Mouse (Mus musculus) kidney, postnatal 4 days (tissue): ENCODE measurements around the gene Nol10.

Source experiments
- DNase-seq, 2 experiments: peaks; one replicate each; pipeline ENCODE4 v3.0.0; 2021; ENCODE audit warnings: mixed read lengths in 2 of 2

The Nol10 gene

DNA sequence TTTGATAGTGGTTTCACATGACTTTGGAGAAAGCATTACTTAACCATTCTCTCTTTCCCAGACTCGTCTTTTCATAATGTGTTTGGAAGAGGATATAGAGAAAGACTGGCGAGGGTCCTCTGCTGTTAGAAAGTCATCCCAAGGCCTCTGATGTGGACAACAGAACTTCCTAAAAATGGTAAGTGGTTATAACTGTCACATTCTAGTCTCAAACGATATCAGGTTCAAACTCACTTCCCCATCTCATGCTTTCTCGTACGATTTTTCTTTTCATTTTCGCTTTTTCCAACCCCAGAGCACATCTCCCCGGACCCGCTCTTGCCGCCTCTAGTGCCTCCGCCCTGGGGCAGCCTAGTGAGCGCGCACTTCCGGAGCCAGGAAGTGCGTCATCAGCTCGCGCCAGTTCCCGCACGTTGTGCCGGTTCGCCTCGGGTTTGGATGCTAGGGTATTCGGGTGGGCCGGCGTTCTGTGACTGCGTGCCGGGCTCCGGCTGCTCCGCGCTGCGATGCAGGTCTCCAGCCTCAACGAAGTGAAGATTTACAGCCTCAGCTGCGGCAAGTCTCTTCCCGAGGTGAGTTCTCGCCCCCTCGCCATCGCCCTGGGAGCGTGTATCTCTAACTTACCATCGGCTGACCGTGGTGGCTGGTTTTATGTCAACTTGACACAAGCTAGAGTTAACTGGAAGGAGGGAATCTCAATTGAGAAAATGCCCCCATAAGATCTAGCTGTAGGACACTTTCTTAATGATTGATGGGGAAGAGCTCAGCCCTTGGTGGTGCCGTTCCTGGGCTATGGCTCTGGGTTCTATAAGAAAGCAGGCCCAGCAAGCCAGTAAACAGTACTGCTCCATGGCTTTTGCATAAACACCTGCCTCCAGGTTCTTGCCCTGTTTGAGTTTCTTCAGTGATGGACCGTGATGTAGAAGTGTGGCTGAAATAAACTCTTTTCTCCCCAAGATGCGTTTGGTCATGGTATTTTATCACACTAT is at the start of gene Nol10:
Gene Nol10, plus strand, starts transcription at position 411 of the 989 bp plus-strand sequence.
- peak; percentile 93 to 95 for DNase-seq

DNA sequence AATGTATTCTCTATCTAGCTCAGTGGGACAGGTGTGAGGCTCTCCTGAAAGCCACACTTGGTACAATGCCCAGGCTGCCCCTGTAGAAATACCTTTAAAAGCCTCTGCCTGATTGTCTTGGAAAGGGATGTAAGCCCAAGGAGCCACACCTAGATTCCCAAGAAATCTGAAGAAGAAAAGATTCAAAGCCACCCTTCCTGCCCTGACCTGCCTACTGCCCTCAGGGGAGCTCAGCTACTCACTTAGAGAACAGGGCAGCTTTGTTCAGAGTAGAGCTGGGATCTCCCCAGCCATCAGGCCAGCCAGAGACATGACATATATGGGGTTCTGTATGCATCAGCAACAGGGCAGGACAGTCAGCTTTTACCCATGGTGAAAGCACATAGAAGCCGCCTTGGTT is 48.4 kb upstream of the Nol10 start:
- no peak for DNase-seq

- no peak for DNase-seq
Measured at GRCm38 (mm10) chr12:17305445-17305844, 42.8 kb upstream of the Nol10 start.

- no peak for DNase-seq
Measured at GRCm38 (mm10) chr12:17308246-17308645, 40.0 kb upstream of the Nol10 start.

DNA sequence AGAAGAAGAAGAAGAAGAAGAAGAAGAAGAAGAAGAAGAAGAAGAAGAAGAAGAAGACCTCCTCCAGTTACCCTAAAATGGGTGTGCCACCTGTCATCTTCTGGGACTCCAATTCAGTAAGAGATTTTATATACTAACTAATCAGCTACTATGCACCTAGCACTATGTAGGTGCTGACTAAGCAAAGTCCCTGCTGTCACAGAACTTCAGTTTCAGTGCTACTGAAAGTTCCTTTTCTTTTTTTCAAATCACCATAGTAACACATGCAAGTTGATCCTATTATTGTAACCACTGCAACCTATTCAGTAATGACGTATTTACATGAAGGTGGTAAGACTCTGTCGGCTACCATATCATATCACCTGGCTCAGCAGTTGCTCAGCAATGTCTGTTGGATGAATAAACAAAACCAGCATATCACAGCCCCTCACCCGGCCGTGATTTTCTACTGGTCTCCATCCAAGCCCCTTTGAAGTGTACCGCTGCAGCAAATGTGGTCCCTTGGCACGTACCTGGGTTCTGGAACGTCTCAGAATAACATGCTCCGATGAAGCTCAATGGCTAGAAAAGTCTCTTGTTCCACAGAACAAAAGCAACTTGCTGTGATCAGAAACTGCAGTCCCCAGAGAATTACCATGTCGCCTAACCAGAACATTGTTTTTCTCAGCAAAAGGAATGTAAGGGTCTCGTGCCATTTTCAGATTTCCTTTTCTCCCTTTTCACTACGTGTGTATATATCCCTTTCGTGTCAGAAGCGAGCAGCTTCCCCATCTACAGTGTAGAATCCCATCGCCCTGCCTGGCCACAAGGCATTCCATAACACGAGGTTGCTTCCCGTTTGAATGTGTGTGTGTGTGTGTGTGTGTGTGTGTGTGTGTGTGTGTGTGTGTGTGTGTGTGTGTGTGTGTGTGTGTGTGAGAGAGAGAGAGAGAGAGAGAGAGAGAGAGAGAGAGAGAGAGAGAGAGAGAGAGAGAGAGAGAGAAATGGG is 37.1 kb upstream of the Nol10 start:
- no peak for DNase-seq

DNA sequence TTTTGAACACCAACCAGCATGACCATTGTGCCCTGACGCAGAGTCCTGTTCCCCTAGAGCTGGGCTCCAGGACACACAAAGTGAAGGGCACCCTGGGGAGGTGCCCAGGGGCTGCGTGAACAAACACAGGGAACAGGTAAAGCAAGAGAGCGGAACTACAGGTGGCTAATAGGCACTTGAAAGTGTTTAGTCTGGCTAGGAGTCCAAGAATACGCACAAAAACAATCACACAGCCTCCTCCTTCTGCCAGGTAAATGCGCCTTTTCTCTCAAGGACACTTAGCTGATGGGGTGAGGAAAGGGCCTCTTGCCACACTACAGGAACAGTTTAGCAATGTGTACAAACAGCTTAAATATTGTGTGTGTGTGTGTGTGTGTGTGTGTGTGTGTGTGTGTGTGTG is 32.2 kb upstream of the Nol10 start:
- DNase-seq = no peak

GRCm38 (mm10) chr12:17317970-17318369 is 30.3 kb upstream of the Nol10 start:
- no peak for DNase-seq

GRCm38 (mm10) chr12:17318453-17318852 is 29.8 kb upstream of the Nol10 start:
- DNase-seq = no peak

GRCm38 (mm10) chr12:17324549-17325470 is 23.4 kb upstream of the Nol10 start:
- peak; percentile 43 to 53 for DNase-seq

DNA sequence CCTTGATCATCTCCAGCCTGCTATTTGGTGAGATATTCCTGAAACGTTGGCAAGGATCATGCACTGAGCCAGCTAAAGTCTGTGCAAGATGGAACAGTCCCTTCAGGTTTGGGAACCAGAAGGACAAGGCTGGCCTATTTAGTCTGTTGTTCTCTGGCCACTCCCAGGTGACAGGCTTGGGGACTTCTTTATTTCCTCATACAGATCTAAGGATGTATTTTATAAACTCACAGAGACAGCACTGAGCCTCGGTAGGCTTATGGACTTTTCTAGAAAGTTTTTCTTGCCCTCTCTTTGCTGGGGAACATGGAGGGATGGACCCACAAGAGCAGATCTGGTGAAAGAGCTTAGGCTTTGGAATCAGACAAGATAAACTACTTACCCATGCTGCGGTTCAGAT is 19.0 kb upstream of the Nol10 start, which contains the start of gene Atp6v1c2:
Gene Atp6v1c2, minus strand, starts transcription at position 101 of the 400 bp plus-strand sequence.
- DNase-seq = no peak

DNA sequence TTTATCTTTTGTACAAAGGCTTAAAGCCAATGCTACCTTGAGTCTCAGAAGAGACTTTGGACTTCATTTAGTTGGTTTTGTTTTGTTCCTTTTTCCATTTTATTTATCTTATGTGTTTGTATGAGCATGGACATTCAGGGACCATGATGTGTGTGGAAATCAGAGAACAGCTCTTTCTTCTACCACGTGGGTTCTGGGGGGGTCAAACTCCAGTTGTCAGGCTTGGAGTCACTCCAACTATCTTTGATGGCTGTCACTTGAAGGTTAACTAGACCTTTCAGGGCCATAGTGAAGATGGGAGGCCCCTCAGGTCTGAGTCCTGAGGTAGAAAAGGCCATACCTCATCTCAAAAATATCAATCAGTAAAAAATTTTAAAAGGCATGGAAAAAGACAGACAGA is 14.8 kb upstream of the Nol10 start:
- DNase-seq = no peak

- no peak for DNase-seq
Measured at GRCm38 (mm10) chr12:17338338-17338737, 9.9 kb upstream of the Nol10 start.

DNA sequence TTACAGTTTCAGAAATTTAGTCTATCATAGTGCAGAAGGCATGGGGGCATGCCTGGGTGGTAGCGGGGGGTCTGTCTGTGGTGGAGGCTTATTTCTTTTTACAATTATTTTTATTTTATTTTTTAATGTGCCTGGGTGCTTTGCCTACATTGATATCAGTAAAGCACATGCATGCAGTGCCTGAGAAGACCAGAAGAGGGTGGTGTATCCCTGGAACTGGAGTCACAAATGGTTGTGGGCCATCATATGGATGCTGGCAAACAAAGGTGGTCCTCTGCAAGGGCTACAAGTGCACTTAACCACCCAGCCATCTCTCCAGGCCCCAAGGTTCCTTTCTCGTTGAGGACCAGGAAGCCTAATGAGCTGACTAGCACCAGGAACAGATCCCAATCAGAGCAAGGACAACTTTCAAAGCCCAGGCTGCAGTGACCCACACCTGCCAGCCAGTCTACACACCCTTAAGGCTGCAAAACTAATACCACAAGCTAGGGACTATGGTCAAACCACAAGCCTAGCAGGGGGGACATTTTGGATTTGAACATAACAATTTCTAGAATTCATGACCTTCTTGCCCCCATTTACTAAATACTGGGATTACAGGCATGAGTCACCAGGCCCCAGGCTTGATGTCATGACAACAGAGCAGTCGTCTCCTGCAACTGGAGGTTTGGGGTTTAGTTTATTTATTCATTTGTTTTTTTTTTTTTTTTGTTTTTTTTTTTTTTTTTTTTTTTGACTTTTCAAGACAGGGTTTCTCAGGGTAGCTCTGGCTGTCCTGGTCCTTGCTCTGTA is 8.9 kb upstream of the Nol10 start:
- no peak for DNase-seq

DNA sequence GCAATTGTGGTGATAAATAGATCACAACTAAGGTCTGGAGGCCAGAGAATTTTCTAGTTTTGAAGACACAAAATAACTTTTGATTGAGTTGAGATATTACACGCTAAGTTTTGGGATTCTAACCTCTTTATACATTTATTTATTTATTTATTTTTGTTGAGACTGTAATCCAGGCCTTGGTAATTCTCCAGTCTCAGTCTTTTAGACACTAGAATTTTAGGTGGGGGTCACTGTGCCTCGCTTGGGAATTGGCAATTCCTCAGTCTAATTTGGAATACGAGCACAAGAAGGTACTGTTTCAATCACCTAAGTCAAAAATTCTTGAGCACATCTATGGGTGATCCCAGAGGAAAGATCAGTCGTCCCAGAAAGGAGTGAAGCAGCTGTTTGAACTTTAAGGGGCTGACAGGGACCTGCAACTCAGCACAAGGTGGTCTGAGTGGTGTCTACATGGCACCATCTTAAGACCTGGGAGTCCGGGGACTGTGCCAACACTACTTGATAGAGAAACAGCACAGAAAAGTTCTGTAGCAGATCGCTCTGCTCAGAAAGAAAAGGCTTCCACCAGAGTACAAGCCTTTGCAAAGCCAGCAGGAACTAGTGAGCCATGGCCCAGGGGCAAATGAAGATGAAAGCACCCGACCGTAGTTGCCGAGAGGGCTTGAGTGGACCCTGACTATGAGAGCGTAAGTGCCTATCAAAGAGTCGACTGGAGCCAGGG is 771 bp upstream of the Nol10 start:
- DNase-seq = peak; percentile 21 to 43

DNA sequence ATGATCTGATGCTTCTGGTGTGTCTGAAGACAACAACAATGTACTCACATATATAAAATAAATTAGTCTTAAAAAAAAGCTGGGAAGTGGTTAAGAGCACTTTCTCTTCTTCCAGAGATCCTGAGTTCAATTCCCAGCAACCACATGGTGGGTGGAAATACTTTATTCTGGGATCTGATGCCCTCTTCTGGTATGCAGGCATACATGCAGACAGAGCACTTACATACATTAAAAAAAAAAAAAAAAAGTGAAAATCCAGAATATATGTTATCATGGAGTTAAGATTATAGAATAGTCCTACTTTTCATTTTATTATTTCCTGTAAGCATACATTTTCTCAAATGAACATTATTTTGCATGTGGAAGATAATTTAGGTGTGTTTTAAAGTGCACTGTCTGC is 1.8 kb downstream of the Nol10 start:
- no peak for DNase-seq

- no peak for DNase-seq
Measured at GRCm38 (mm10) chr12:17356853-17357252, 8.6 kb downstream of the Nol10 start.

DNA sequence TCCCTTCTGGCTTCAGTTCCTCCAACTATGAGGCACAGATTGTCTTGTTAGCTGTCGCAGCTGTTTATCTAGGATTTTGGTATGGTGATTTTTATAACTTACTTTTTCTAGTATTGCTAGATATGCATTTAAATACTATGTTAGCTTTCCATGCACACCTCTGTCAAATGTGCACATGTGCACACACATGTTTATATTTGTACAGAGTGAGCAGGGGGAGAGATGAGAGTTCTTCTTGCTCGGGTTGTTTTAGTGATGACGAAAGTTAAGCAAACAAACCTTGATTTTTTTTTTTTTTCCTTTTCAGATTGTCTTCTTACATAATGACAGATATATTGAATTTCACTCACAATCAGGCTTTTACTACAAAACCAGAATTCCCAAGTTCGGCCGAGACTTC is 9.5 kb downstream of the Nol10 start:
- no peak for DNase-seq

DNA sequence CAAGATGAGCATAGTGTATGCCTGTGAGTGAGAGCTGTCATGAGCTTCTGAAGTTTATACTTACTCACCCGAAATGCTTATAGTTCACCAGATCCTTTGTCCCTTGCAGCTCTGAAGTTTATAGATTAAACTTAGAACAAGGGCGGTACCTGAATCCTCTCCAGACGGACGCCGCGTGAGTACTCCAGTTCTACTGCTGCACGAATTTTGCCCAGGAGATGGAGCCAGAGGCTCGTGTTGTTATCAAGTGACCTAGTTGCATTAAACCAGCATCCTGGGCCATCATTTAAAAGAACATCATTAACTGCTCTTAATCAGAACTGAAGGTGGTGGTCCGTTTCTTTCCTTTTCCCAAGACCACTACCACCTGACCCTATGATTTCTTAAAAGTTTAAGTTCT is 10.7 kb downstream of the Nol10 start:
- peak; percentile 44 to 55 for DNase-seq

GRCm38 (mm10) chr12:17360104-17360503 is 11.8 kb downstream of the Nol10 start:
- no peak for DNase-seq

DNA sequence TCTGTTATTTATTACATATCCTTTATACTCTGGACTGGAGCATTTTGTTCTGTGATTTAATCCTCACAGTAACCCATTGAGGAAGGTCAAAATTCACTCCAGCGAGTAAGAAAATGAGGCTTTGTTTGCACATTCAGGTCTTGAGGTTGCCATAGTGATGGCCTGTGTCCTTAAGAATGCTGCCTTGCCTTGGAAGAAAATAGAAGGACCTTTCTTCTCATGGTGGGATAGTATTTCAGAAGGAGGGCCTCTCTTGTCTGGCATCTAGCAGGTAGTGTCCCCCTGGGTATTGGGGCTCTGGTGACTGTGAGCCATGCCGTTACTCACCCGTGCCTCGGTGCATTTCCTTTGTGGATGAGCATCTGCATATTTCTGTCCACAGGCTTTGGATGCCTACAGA is 12.4 kb downstream of the Nol10 start:
- DNase-seq = no peak

DNA sequence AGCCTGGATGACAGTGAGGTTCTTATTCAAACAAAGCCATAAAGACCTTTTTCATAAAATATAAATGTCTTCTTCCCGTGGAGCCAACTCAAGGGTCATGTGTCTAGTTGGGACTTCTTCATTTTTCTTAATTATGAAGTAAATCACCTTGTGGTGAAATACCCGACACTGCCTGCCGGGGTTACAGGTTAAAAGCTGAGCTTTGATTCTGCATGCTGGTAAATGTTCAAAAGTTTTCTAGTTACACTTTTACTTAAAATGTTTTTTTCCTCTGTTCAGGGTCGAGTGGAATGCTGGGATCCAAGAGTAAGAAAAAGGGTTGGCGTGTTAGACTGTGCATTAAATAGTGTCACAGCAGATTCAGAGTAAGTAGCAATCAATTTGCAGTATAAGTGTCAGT is 14.1 kb downstream of the Nol10 start:
- DNase-seq = no peak
